Mouse (Mus musculus) ovary, postnatal 14 days (tissue): ENCODE data around the gene Pwwp2a.

ENCODE experiments used
- DNase-seq: peaks from one replicate; pipeline ENCODE4 v3.0.0; 2022; ENCODE audit warnings: low spot score

Pwwp2a gene

GRCm38 (mm10) chr11:43727796-43728195 is 46.0 kb downstream of the Pwwp2a start:
- DNase-seq, result no peak

DNA sequence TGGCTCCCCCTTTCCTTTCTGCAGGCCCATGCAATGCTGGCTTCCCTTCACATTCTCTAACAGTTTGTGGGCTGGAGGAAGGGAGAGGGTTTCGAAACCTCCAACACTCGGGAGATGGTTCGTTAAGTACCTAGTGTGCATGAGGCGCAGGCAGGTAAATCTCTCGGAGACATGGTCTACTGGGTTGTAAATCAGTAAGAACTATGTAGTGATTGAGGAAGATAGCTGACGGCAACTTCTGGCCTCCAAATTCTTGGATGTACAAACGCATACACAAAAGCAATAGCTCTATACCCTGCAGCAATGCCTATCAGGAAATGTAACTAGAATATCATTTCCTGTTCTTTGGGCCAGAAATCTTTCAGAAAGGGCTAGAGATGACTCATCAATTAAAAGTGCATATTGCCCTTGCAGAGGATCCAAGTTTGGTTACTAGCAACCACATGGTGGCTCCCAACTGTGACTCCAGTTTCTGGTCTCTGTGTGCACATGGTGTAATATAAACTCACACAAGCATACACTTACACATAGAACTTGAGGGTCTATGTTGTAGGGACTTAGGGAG is 47.0 kb downstream of the Pwwp2a start:
- no peak for DNase-seq

- peak; percentile 95 for DNase-seq
Observed at GRCm38 (mm10) chr11:43747233-43748226, 65.7 kb downstream of the Pwwp2a start, which contains the start of gene Ttc1. Gene Ttc1 (minus strand): TSS chr11:43748008.

DNA sequence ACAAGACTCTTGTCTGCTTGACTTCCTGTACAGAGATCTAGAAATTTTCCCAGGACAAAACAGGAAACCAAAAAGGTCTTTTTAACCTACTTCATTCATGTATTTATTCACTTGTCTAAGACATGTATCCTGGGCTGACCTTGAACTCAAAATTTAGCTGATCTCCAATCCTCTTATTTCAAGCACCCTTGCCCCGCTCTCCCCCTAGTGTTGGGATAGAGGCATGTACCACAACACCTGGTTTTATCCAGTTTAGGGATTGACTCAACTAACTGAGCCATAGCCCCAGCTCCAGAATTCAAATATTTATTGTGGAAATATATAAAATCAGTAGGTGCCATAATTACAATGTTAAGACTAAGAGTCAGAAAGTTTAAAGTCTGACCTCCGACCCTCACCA is 69.7 kb downstream of the Pwwp2a start:
- no peak for DNase-seq

- no peak for DNase-seq
Observed at GRCm38 (mm10) chr11:43754568-43754967, 72.8 kb downstream of the Pwwp2a start.

DNA sequence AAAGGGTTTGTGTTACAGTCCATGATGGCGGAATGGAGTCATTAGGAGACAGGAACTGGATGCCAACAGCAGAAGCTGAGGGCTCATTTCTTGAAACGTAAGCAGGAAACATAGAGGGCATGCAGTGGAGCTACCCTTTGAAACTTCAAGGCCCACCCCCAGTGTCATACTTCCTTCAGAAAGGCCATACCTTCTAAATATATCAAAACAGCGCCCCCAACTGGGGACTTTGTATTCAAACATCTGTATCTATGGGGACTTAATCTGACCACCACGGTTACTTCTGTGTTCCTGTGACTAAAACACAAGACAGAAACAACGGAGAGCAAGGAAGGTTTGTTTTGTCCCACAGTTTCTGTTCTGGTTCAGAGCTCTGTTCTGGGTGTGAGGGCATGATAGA is 73.6 kb downstream of the Pwwp2a start:
- DNase-seq, result no peak

GRCm38 (mm10) chr11:43758436-43758835 is 76.6 kb downstream of the Pwwp2a start:
- no peak for DNase-seq

DNA sequence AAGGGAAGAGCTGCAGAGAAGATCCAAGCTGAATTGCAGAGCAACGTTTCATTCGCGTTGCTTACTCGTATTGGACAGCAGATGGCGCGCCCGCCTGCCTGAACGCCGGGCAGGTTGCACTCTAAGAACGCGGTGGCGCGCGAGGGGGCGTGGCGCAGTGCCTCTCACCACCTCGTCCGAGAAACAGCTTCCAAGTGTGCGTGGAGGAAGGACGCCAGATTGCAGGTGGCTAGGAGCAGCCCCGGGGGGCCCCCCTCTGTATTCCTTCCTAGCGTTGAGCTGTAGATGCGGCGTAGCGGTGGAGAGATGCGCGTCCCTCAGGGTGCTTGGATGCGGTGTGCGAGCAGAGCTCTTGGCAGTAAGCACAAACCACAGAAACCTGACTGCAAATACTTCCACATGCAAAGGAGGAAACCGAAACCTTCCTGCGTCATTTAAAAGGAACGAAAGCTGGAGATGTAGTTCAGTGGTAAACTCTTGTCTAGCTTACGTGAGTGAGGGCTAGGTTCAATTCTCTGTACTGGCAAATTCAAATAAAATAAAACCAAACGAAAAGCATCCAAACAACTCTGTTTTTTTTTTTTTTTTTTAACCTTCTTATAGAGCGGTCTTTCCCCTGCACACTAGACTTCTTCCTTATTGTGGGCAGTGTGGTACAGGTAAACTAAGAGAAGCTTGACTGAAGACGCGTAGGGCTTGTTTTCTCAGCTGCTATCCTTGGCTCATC is 85.3 kb downstream of the Pwwp2a start:
- peak; percentile 49 for DNase-seq

- no peak for DNase-seq
Observed at GRCm38 (mm10) chr11:43767749-43768148, 86.0 kb downstream of the Pwwp2a start.

DNA sequence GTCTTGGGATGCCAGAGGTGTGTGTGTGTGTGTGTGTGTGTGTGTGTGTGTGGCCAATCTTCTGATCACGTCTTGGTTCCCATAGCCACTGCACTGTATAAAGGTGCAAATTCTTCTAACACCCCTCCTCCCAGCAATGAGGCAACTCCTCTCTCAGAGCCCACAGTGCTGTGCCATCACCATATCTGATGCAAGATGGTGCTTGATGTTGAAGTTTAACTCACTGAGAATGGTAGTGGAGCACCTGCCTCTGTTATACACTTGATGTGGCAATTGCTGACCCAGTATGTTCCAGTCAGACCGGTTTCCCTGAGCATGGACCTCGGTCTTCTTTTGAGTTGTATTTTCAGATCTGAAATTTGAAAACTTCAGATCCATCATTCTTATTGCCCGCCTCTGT is 88.3 kb downstream of the Pwwp2a start:
- DNase-seq, result no peak
